Mouse (Mus musculus) brain, adult 2 months (tissue): Measurements from ENCODE around the gene Zfp771.

Source experiments
- DNase-seq: peaks from one replicate; pipeline ENCODE4 v3.0.0; 2011; ENCODE audit warnings: low read depth, low spot score

Gene Zfp771

DNA sequence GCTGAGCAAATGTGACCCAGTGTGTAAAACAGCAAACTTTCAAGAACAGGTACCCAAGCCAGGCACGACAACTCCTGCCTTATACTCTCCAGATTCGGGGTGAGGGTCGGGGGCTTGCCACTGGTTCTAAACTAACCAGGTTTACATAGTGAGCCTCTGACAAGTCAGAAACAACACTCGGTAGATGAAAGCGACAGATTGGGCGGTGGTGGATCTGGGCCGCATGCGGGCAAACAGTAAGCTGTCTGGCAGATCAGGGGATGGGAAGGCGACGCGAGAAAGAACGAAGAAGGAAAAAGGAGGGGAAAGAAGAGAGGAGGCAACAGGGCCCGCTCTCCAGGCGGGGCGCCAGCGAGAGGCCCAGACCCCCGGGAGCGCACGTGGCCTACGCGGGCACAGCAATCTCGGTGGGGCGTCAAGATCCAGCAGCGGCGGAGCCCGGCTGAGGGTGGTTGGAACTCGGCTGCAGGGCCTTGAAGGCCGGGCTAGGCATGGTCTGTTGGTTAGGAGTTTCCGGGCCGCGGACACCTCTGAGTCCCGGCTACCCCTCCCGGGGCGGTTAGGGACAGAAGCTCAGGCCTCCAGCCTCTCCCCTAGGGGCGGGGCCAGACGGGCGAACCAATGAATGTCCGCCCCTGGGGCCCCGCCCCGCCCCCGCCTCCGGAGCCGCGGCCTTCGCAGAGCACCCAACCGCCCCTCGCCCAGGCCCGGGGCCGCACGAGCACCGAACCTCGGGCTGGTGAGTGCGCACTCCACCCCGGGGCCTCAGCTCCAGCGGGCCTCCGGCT lies at the start of gene Zfp771:
Gene Zfp771, plus strand, starts transcription at position 405 of the 788 bp plus-strand sequence.
- peak; percentile 97 for DNase-seq

DNA sequence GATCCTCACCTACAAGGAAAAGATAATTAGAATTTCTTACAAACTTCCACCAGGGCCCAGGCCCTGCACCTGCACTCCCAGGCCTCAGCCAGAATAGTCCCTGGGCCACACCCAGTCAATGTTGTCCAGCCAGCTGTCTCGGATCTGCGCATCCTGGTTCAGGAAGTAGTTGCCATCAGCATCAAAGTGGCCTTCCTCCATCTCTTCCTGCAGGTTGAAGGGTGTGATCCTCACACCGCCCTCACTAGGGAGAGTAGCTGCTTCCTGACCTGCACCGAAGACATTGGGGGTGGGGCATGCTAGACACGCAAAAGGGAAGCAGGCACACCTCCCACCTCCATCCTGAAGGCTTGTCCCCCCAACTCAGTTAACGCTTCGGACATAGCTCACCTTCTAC lies 49.4 kb upstream of the Zfp771 start:
- DNase-seq, result no peak

GRCm38 (mm10) chr7:127195544-127196295 lies 48.4 kb upstream of the Zfp771 start, which contains the start of gene Cd2bp2:
Cd2bp2 (minus strand) TSS chr7:127196050.
- DNase-seq, result peak; percentile 99

DNA sequence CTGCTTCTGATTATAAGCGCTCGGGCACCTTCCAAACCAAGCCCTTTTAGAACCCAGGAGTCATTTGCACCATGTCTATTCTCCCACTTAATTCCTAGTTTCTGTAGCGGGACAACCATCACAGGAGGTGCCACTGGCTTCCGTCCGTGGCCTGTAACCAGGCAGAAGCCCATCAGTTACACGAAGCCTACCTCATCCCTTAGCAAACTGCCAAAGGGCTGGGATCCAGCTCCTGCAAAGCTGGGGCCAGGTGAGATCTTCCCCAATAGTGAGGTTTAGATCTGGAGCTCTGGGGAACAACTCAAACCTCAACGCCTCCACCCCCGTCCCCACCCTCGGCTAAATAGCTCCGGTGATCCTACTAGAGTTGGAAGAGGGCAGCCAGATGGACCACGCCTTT lies 47.6 kb upstream of the Zfp771 start:
- no peak for DNase-seq

GRCm38 (mm10) chr7:127206606-127207005 lies 37.5 kb upstream of the Zfp771 start:
- peak; percentile 30 for DNase-seq

- DNase-seq, result no peak
Observed at GRCm38 (mm10) chr7:127207374-127208294, 36.4 kb upstream of the Zfp771 start.

GRCm38 (mm10) chr7:127208295-127208552 lies 35.9 kb upstream of the Zfp771 start, which contains the start of gene Tbc1d10b:
Tbc1d10b (minus strand) TSS chr7:127208468.
- no peak for DNase-seq

DNA sequence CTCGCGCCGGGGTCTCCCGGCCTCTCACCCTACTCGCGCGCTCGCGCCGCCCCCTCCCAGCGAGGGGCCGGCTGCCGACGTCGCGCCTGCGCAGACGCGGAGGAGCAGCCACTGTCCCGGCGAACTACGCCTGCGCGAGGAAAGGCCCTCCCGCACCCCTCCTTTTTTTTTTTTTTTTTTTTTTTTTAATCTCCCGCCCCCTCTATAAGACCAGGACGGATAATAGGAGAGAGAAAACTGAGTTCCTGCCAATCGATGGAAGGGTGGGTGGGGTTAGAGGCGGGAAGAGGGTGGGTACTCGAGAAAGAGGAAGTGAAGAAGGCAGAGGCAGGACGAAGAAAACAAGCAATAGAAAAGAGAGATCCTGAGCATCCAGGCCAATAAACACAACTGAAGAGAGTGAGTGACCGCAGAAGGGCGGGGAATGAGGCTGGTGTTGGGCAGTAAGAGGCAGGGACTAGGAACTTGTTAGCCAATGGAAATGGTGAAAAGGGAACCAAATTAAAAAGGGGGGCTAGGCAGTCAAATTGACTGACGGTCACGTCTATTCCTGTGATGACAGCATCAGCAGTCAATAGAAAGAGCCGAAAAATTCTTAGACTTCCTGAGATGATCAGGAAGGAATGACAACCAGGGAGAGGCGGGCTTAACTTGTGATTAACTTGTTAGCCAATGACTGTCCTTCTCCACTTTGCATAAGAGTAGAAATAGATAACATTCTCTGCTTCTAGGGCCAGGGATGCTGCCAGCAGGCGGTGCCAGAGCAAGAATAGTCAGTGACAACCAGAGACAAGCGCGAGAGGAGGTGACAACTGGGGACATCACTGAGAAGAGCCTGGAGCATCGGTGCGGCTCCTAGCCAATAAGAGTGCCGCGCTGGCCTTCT lies 35.3 kb upstream of the Zfp771 start, which contains the start of gene Mylpf:
Gene Mylpf, plus strand, starts transcription at position 338 of the 886 bp plus-strand sequence.
- DNase-seq, result peak; percentile 100

- DNase-seq, result no peak
Observed at GRCm38 (mm10) chr7:127209851-127210250, 34.2 kb upstream of the Zfp771 start.

GRCm38 (mm10) chr7:127210266-127210665 lies 33.8 kb upstream of the Zfp771 start:
- DNase-seq, result no peak

DNA sequence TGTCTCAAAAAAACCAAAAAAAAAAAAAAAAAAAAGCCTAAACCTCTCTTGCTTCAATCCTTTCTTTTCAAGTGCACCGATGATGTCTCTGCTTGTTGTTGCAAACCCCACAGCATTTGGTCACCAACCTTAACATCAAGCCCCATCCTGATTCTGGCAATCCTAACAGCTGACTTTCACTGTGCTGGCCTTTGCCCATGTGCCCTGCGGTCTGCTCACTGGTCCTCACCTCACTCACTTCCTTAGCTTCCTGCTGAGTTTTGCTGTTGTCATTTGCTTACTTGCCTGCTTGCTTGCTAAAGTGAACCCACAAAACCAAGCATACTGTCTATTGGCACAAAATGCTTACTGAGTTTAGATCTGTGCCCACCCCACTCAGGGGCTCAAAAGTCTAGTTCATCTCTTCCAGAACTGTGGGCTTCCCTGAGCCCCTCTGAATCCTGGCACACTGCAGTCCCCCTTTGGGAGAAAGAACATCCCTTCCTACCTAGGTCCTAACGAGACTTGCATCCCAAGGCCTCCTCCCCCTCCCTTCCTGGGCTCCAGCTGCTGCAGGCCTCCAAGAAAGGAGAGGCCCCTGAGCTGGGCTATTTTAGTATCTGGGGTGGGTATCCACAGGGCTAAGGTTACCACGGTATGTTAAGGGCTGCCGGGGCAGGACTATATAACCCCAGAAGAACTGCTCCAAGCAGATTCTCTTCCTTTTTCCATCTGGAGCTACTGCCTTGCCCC lies 32.9 kb upstream of the Zfp771 start:
- DNase-seq, result no peak

DNA sequence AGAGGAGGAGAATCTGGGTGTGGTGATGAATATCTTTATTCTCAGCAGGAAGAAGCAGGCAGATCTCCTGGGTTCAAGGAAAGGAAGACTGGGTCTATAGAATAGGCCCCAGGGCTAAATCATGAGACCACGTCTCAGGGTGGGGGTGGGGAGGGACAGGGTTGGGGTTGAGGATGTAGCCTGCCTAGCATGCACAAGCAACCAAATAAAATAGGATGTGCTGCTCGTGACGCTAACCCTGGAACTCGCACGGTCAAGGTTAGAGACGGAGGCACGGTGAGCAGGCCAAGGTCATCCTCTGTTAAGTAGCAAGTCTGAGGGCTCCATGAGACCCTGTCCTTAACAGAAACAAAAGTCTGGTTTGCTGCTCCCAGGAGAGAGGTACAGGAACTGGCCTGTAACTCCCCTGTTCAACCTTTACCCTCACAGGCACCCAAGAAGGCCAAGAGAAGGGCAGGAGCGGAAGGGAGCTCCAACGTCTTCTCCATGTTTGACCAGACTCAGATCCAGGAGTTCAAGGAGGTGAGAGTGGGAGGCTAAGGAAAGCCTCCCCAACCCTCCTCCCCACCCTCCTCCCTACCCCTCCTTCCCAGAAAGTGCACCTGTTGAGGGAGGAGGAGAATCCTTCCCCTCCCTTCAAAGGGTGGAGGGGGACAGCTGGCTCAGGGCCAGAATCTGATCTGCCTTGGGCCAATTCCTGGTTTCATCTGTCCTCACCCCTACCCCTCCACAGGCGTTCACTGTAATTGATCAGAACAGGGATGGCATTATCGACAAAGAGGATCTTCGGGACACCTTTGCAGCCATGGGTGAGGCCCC lies 31.4 kb upstream of the Zfp771 start:
- no peak for DNase-seq

- DNase-seq, result peak; percentile 72
Observed at GRCm38 (mm10) chr7:127213485-127213884, 30.6 kb upstream of the Zfp771 start.

DNA sequence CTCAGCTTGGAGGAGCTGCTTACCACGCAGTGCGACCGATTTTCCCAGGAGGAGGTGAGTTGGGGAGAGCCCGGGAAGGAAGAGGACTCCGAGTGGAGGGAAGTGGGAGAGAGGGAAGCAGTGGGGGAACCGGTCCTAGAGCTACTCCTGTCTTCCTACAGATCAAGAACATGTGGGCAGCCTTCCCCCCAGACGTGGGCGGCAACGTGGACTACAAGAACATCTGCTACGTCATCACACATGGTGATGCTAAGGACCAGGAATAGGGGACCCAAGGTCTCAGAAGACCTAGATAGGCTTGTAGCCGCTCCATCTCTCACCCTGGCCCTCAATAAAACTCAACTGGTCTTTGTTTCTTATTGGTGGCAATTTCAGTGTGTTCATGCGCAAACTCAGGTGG lies 30.1 kb upstream of the Zfp771 start:
- no peak for DNase-seq

GRCm38 (mm10) chr7:127214521-127214920 lies 29.6 kb upstream of the Zfp771 start:
- DNase-seq, result no peak

DNA sequence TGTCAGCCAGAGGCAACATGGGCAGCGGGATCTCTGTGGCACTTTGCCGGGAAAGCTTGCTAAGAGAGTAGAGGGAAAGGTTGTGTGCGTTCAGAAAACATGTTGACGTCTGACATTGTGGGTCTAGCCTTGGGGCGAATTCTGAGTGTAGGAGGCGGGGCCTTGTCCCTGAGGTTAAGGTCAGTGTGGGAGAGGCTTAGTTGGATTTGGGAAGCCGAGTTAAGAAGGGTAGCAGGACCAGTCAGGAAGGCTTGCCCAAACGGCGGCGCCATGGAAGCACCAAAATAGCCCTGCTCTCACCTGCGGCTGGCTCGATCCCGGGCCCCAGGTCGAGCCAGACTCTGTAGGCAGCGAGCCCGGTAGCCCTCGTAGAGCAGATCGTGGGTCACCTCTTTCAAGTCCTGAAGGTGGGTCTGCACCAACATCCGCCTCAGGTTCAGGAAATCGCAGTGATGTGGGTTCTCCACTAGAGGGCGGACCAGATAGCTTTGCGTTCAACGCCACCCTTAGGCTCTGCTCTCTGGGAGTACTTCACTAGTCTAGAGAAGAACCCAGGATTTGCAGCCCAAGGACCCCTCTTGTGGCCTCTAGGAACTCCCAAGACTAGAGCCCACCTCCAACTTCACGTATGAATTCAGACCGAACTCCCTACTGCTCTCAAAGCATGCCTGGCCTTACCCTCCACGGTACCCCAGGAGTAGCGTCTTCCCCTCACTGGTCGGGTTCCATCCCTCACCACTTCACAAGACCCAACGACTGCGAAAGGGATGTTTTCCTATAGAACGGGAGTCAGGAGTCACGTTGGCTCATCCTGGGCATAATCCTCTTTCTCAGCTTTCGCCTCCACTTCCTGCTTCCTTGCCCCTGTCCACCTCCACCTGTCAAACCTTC lies 28.8 kb upstream of the Zfp771 start:
- DNase-seq, result peak; percentile 83

DNA sequence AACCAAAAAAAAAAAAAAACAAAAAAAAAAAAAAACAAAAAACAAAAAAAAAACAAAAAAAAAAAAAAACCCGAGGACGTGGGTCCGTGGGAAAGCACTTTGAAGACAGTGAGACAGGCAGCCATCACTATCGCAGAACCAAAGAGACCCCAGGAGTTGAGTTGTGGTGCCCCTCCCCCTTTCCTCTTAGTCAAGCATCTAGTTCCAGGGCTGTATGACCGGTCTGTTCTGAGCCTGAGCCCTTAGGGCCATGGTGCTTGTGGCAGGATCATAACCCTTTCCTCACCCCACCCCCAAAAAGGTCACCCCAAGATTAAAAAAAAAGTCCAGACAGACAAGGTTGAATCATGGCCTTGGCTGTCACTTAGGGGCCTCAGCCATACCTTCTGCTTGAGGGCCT lies 27.8 kb upstream of the Zfp771 start:
- no peak for DNase-seq

DNA sequence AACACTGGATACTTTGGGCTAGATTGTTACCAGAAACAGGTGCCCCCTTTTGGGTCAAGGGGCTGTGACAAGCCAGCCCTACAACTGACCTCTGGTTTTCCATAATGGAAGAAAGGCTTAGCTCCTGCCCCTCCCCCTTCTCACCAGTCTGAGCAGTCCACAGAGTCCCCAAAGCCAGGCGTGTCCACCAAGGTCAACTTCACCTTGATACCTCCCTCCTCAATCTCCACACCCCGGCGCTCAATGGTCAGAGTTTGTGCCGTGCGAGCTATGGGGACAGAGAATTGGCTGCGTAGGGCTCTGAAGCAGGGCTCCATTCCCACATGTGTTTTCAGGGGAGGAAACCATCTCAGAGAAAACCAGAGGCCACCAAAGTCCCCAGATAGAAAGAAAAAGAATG lies 26.6 kb upstream of the Zfp771 start:
- DNase-seq, result no peak
